Mouse (Mus musculus): ENCODE measurements at regions not wholly inside any gene's neighbourhood (a gene's known extent, or its start where the extent isn't known, plus 50 kb on each side); places are given as distances from the start of the nearest gene placed in this dataset.

DNA sequence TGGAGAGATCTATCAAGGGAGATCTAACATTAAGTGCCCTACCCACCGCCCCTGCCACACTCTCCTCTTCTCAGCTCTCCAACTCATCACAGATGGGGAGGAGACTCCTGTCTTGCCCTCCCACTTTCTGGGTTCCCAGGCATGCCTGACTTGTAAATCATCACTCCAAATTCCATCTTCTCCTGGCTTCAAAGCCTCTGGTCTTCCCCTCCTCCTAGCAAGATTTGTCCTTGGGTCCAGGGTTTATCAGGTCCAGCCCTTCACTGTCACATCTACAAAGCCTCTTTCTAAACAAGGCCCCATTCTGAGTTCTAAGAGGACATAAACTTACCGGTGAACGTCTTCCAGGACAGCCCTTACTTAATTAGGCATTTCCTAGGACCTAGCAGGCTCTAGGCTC lies 73.3 kb upstream of the Col5a1 start:
- Histone ChIP-seq H3K4me3 (ENCODE audit: low read length) (no peak overlapping the region), H3K4me2 (ENCODE audit: low read length) (no peak overlapping the region), H3K27me3 (replicated peaks; ENCODE audit: control insufficient read depth, insufficient read depth, low read length) (no peaks in the 10 kb centered on the region), H3K36me3 (ENCODE audit: control insufficient read depth, insufficient read depth, low read length) (no peaks in the 10 kb centered on the region), H3K9me3 (ENCODE audit: control insufficient read depth, low read length) (no peaks in the 10 kb centered on the region; the same call in 1 of the 2 replicates), H3K27ac (ENCODE audit: low read depth, low read length) (no peak overlapping the region), H3K9ac (ENCODE audit: low read depth, low read length) (no peak overlapping the region), H3K4me1 (ENCODE audit: control insufficient read depth, insufficient read depth, low read depth, low read length) (no peaks in the 10 kb centered on the region)
- ATAC-seq: no peak
- WGBS: 69% methylated on average over 3 of the region's 3 CpGs

DNA sequence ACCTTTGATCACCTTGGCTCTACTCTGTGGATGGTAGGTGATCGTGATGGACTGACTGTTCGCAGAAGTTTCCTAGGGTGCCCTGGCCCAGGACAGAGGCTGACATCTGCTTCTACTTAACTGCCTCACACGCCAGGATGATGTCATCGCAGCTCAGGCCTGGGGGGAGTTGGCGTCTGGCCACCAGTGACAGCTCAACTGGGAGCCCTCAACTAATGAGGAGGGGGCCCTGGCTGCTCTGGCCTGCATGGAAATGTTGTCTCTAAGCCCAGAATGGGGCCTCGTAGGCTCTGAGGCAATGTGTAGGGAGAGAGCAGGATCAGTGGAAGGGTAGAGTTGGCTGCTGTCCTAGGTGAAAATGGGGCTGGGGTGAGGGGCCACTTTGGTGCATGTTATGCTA lies 72.9 kb upstream of the Col5a1 start:
- no peak overlapping the region for H3K9ac ChIP-seq (ENCODE audit: low read depth, low read length)
- no peak overlapping the region for H3K4me2 ChIP-seq (ENCODE audit: low read length)
- no peak overlapping the region for H3K27ac ChIP-seq (ENCODE audit: low read depth, low read length)
- H3K4me3 ChIP-seq (ENCODE audit: low read length): no peak overlapping the region
- no peaks in the 10 kb centered on the region for H3K27me3 ChIP-seq (replicated peaks; ENCODE audit: control insufficient read depth, insufficient read depth, low read length)
- H3K9me3 ChIP-seq (ENCODE audit: control insufficient read depth, low read length): no peaks in the 10 kb centered on the region
- 60% methylated on average over 6 of the region's 6 CpGs for WGBS
- no peaks in the 10 kb centered on the region for H3K36me3 ChIP-seq (ENCODE audit: control insufficient read depth, insufficient read depth, low read length)
- no peaks in the 10 kb centered on the region; the same call in 1 of the 2 replicates for H3K4me1 ChIP-seq (ENCODE audit: control insufficient read depth, insufficient read depth, low read depth, low read length)
- no peak for ATAC-seq

DNA sequence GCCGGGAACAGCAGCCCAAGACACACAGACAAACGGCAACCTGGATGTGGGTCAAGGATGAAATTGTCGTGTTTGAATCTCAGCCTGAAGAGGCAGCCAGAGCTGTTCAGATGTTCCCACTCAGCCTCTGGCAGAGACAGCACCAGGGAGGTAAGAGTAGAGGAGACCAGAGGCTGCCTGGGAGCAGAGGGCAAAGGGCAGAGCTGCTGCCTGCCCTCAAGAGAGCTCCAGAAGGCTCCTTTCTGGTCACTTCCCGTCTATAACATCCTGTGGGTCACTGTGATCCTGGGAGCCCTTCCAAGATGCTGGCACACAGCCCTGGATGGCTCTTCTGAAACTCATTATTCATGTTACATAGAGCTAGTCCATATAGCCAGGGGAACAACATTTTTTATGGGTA lies 67.6 kb upstream of the Col5a1 start:
- Histone ChIP-seq H3K27ac (ENCODE audit: low read depth, low read length) (0 out of 2 replicates have a peak overlapping the region, but pooled peaks have one; percentile 31), H3K4me1 (ENCODE audit: control insufficient read depth, insufficient read depth, low read depth, low read length) (peaks cover 9% of the 10 kb centered on the region; the same call in 1 of the 2 replicates), H3K9ac (ENCODE audit: low read depth, low read length) (no peak overlapping the region), H3K9me3 (ENCODE audit: control insufficient read depth, low read length) (no peaks in the 10 kb centered on the region), H3K36me3 (ENCODE audit: control insufficient read depth, insufficient read depth, low read length) (no peaks in the 10 kb centered on the region), H3K4me3 (ENCODE audit: low read length) (no peak overlapping the region), H3K4me2 (ENCODE audit: low read length) (no peak overlapping the region), H3K27me3 (replicated peaks; ENCODE audit: control insufficient read depth, insufficient read depth, low read length) (no peaks in the 10 kb centered on the region)
- ATAC-seq: peak; percentile 60; the same call in 1 of the 2 replicates
- WGBS: 40% methylated on average over 4 of the region's 4 CpGs

DNA sequence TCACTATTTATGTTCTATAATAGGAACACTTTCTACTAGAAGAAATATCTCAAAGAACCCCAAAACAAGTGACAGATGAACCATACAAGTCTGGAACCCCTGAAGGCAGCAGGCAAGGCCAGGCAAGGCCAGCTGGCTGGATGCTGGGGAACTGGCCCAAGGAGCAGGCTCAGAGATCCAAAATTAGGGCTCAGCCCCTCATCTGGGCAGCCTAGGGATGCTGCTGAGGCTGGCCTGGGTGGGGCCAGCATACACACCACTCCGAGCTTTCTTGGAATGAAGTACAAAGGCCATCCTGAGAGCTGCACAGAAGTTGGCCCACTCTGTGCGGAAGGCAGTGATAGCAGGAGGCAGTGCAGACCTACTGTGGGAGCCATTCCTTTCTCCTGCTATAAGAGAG lies 59.4 kb upstream of the Col5a1 start:
- H3K4me2 ChIP-seq (ENCODE audit: low read length): no peak overlapping the region
- H3K9me3 ChIP-seq (ENCODE audit: control insufficient read depth, low read length): no peaks in the 10 kb centered on the region
- ATAC-seq: no peak
- no peaks in the 10 kb centered on the region for H3K4me1 ChIP-seq (ENCODE audit: control insufficient read depth, insufficient read depth, low read depth, low read length)
- H3K4me3 ChIP-seq (ENCODE audit: low read length): no peak overlapping the region
- H3K27ac ChIP-seq (ENCODE audit: low read depth, low read length): no peak overlapping the region
- no peak overlapping the region for H3K9ac ChIP-seq (ENCODE audit: low read depth, low read length)
- no peaks in the 10 kb centered on the region for H3K36me3 ChIP-seq (ENCODE audit: control insufficient read depth, insufficient read depth, low read length)
- H3K27me3 ChIP-seq (replicated peaks; ENCODE audit: control insufficient read depth, insufficient read depth, low read length): no peaks in the 10 kb centered on the region
- WGBS: 78% methylated on average over 2 of the region's 2 CpGs

DNA sequence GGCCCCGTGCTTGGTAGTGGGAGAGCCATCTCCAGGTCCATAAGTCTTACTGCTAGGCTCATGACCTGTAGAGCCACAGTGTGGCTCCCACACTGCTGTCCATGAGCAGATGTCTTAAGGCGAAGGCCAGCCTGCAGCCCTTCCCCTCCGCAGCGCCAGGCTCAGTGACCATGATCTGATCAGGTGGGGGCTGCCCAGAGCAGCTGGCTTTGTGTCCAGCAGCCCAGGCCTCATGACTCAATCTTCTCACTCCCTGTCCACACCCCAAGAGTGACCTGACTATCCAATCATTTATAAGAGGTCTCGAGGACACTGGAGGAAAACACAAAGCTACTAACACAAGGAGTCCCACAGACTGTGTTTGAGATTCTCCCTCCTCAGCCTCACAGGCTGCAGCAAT lies 58.6 kb upstream of the Col5a1 start:
- Histone ChIP-seq H3K27me3 (replicated peaks; ENCODE audit: control insufficient read depth, insufficient read depth, low read length) (no peaks in the 10 kb centered on the region), H3K27ac (ENCODE audit: low read depth, low read length) (no peak overlapping the region), H3K4me1 (ENCODE audit: control insufficient read depth, insufficient read depth, low read depth, low read length) (no peaks in the 10 kb centered on the region), H3K4me2 (ENCODE audit: low read length) (no peak overlapping the region), H3K36me3 (ENCODE audit: control insufficient read depth, insufficient read depth, low read length) (no peaks in the 10 kb centered on the region), H3K9ac (ENCODE audit: low read depth, low read length) (no peak overlapping the region), H3K9me3 (ENCODE audit: control insufficient read depth, low read length) (no peaks in the 10 kb centered on the region), H3K4me3 (ENCODE audit: low read length) (no peak overlapping the region)
- WGBS: 88% methylated on average over 5 of the region's 5 CpGs
- ATAC-seq: no peak

DNA sequence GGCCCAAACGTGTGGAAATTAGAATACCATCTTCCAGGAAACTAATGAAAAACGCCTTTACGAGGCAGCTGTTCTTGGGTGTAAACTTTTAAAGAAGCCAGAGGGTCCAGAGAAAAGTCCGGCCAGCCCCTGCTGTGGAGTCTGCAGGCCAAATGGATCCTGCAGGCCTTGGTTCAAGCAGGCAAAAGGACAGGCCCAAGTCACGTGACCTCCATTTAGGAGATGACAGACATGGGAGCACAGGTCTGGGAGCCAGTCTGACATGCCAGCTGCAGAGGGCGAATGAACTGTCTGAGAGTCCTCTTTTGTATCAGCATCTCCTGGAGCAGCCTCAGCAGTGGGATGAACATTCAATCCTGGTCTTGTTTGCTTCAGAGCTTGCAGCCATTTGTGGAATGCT lies 58.0 kb upstream of the Col5a1 start:
- WGBS: 69% methylated on average over 6 of the region's 6 CpGs
- no peak for ATAC-seq
- Histone ChIP-seq H3K27ac (ENCODE audit: low read depth, low read length) (no peak overlapping the region), H3K9me3 (ENCODE audit: control insufficient read depth, low read length) (no peaks in the 10 kb centered on the region), H3K4me1 (ENCODE audit: control insufficient read depth, insufficient read depth, low read depth, low read length) (no peaks in the 10 kb centered on the region), H3K4me2 (ENCODE audit: low read length) (no peak overlapping the region), H3K9ac (ENCODE audit: low read depth, low read length) (no peak overlapping the region), H3K36me3 (ENCODE audit: control insufficient read depth, insufficient read depth, low read length) (no peaks in the 10 kb centered on the region), H3K27me3 (replicated peaks; ENCODE audit: control insufficient read depth, insufficient read depth, low read length) (no peaks in the 10 kb centered on the region), H3K4me3 (ENCODE audit: low read length) (no peak overlapping the region)

DNA sequence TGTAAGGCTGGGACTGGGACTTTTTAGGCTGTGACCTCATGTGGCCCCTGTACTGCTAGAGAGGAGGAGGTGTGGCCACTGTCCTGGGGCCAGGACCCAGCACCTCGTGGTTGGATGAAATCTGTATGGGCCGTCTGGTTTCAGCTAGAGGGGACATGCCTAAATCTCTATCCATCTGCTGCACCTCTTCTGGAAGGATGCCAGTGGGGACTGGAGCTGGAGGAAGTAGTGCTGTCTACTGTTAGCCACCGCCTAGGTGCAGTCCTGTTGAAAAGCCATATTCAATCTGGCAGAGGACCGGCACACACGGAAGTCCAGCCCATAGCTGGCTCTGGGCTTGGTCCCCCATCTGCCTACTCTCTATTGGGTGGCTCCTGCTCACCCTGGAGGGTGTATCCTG lies 56.7 kb upstream of the Col5a1 start:
- Histone ChIP-seq H3K27ac (ENCODE audit: low read depth, low read length) (no peak overlapping the region), H3K9me3 (ENCODE audit: control insufficient read depth, low read length) (no peaks in the 10 kb centered on the region), H3K4me3 (ENCODE audit: low read length) (no peak overlapping the region), H3K9ac (ENCODE audit: low read depth, low read length) (no peak overlapping the region), H3K27me3 (replicated peaks; ENCODE audit: control insufficient read depth, insufficient read depth, low read length) (no peaks in the 10 kb centered on the region), H3K4me2 (ENCODE audit: low read length) (no peak overlapping the region), H3K4me1 (ENCODE audit: control insufficient read depth, insufficient read depth, low read depth, low read length) (no peaks in the 10 kb centered on the region), H3K36me3 (ENCODE audit: control insufficient read depth, insufficient read depth, low read length) (no peaks in the 10 kb centered on the region)
- WGBS: 68% methylated on average over 5 of the region's 5 CpGs
- no peak for ATAC-seq

DNA sequence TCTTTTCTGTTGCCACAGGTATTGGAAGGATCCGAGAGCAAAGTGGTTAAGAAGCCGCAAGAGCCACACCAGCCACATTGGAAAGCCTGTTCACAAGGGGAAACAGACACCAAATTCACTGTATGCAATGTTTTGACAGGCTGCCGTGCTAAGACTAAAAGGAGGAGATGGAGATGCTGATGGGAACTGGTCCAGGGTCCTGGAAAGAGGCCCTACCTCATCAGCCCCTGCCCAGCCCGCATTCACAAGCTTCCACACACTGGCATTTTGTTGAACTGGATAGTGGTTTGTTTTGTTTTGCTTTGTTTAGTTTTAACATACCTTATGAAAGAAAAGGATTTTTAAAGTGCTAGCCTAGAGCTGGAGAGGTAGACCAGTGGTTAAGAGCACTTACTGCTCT lies 51.3 kb upstream of the Col5a1 start:
- WGBS: 82% methylated on average over 4 of the region's 4 CpGs
- no peak for ATAC-seq

DNA sequence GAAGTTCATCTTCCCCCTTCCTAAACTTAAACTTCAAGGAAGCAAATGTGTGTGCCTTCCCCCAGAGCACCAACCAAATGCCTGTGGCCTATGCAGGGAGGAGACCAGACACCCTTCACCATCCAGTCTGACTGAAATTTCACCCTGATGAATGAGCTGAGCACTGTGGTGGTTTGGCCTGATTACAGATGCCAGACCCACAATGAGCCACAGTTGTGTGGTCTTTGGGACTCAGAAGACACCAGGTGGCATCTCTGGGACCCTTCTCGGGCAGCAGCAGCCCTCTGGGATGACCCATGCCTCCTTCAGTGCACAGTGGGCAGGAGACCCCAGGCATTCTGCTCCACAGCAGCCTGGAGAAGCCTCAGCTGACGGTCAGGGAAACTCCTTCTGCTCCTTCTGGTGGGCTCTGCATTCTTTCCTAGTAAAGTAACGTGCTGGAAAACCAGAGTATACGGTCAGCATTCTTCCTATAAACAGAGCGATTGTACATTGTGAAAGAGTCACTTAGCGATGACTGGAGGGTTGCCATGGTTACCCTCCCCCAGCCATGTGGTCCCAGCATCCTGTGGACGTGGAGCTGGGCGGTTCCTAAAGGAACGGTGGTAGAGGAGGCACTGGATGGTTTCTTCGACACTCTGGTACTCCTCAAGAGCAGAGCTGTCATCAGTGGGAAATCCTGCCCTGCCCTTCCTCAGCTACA lies 50.3 kb upstream of the Col5a1 start:
- no peaks in the 10 kb centered on the region for H3K9me3 ChIP-seq (ENCODE audit: control insufficient read depth, low read length)
- H3K36me3 ChIP-seq (ENCODE audit: control insufficient read depth, insufficient read depth, low read length): no peaks in the 10 kb centered on the region
- H3K4me2 ChIP-seq (ENCODE audit: low read length): no peak overlapping the region
- ATAC-seq: peak; percentile 88
- no peak overlapping the region for H3K9ac ChIP-seq (ENCODE audit: low read depth, low read length)
- H3K4me1 ChIP-seq (ENCODE audit: control insufficient read depth, insufficient read depth, low read depth, low read length): peaks cover 7% of the 10 kb centered on the region
- 11% methylated on average over 10 of the region's 10 CpGs for WGBS
- H3K27me3 ChIP-seq (replicated peaks; ENCODE audit: control insufficient read depth, insufficient read depth, low read length): no peaks in the 10 kb centered on the region
- no peak overlapping the region for H3K4me3 ChIP-seq (ENCODE audit: low read length)
- H3K27ac ChIP-seq (ENCODE audit: low read depth, low read length): peak overlapping the region; percentile 36; the same call in 1 of the 2 replicates

More for the DNA sequence above, 51.3 kb upstream of the Col5a1 start:
- Histone ChIP-seq H3K36me3 (ENCODE audit: control insufficient read depth, insufficient read depth, low read length) (no peaks in the 10 kb centered on the region), H3K27me3 (replicated peaks; ENCODE audit: control insufficient read depth, insufficient read depth, low read length) (no peaks in the 10 kb centered on the region), H3K4me3 (ENCODE audit: low read length) (no peak overlapping the region), H3K9me3 (ENCODE audit: control insufficient read depth, low read length) (no peaks in the 10 kb centered on the region), H3K9ac (ENCODE audit: low read depth, low read length) (no peak overlapping the region), H3K27ac (ENCODE audit: low read depth, low read length) (no peak overlapping the region), H3K4me1 (ENCODE audit: control insufficient read depth, insufficient read depth, low read depth, low read length) (peaks cover 7% of the 10 kb centered on the region), H3K4me2 (ENCODE audit: low read length) (no peak overlapping the region)

All from hindbrain, embryonic 16.5 days (tissue).